In the genomic region with DNA sequence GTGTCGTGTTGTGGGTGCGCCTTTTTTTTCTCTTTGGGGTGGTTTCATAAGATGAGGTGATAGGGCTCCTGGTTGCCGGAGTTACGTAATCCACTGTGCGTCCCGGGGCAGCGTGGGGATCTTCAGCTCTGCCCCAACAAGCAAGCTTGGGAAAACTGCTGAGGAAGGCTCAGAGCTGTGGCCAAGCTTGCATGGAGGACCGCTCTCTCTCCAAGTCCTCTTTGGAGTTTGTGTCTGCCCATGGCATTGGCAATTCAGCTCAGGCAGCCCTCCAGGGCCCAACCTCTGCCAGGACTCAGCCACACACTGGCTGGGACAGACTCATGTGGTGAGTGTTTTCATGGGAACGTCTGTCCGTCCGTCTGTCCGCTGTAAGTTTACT, we compare ENCODE assay signal across 8 mouse cellular contexts.
A peak's percentile ranks its signal among the peaks of the same experiment; 100 is the strongest.
DNase-seq lines count a peak whose midpoint lies in the region; ATAC-seq and TF ChIP-seq lines count a peak whose summit lies in the region.

No protein-coding gene starts in this region.

- no peak overlapping the region for H3K4me2 ChIP-seq in lung, embryonic 16.5 days (ENCODE audit: low read depth, low read length)
- peak overlapping the region; percentile 32 for H3K4me2 ChIP-seq in neural tube, embryonic 15.5 days

- H3K9ac ChIP-seq in lung, embryonic 16.5 days (ENCODE audit: low read length) = peak overlapping the region; percentile 30; the same call in 1 of the 2 replicates
- no peak overlapping the region for H3K9ac ChIP-seq in neural tube, embryonic 15.5 days (replicated peaks)

- peaks cover 24% of the 10 kb centered on the region for H3K4me1 ChIP-seq in lung, embryonic 16.5 days (replicated peaks; ENCODE audit: control insufficient read depth, insufficient read depth, low read length)
- H3K4me1 ChIP-seq in lung, adult 2 months (ENCODE audit: control insufficient read depth, insufficient read depth, low read length) = peaks cover 30% of the 10 kb centered on the region
- peaks cover 56% of the 10 kb centered on the region for H3K4me1 ChIP-seq in neural tube, embryonic 15.5 days

- H3K9me3 ChIP-seq in lung, embryonic 16.5 days (ENCODE audit: control insufficient read depth, low read length) = no peaks in the 10 kb centered on the region
- H3K9me3 ChIP-seq in neural tube, embryonic 15.5 days (replicated peaks) = no peaks in the 10 kb centered on the region

- H3K27ac ChIP-seq in lung, embryonic 16.5 days (ENCODE audit: low read length) = 0 out of 2 replicates have a peak overlapping the region, but pooled peaks have one; percentile 8
- H3K27ac ChIP-seq in neural tube, embryonic 15.5 days (replicated peaks) = peak overlapping the region; percentile 83

- 63% methylated on average over 12 of the region's 12 CpGs for WGBS in lung, embryonic 16.5 days
- WGBS in lung, adult 2 months = 45% methylated on average over 12 of the region's 12 CpGs
- WGBS in neural tube, embryonic 15.5 days = 61% methylated on average over 12 of the region's 12 CpGs

- ATAC-seq in lung, embryonic 16.5 days (ENCODE audit: low read depth) = no peak
- peak; percentile 43 for ATAC-seq in neural tube, embryonic 15.5 days (ENCODE audit: low FRiP score)

- intact Hi-C loops in gastrocnemius, postnatal 36 days (cut with DNase I) = no loop called here

- no peak for TF ChIP-seq CTCF in lung, adult 2 months (IDR thresholded peaks at IDR 0.05; ENCODE audit: insufficient read depth, low read length)

- no peaks in the 10 kb centered on the region for H3K27me3 ChIP-seq in lung, embryonic 16.5 days (ENCODE audit: control insufficient read depth, insufficient read depth, low read depth, low read length)
- no peaks in the 10 kb centered on the region for H3K27me3 ChIP-seq in neural tube, embryonic 15.5 days (replicated peaks)

- no peak overlapping the region for H3K4me3 ChIP-seq in lung, embryonic 16.5 days (ENCODE audit: low read length)
- H3K4me3 ChIP-seq in lung, adult 2 months (replicated peaks; ENCODE audit: extremely low read depth, low read depth, low read length) = no peak overlapping the region
- peak overlapping the region; percentile 14 for H3K4me3 ChIP-seq in neural tube, embryonic 15.5 days (replicated peaks)

- 0 out of 2 replicates have a peak, but pooled peaks cover 5% of the 10 kb centered on the region for H3K36me3 ChIP-seq in lung, embryonic 16.5 days (ENCODE audit: control insufficient read depth, insufficient read depth, low read length)
- 0 out of 2 replicates have a peak, but pooled peaks cover 7% of the 10 kb centered on the region for H3K36me3 ChIP-seq in neural tube, embryonic 15.5 days

- no peak for TF ChIP-seq POLR2A in lung, adult 2 months (IDR thresholded peaks at IDR 0.05; ENCODE audit: borderline replicate concordance, extremely low read depth, low read depth, low read length)

- DNase-seq in adrenal gland, adult 8-10 months = peak; percentile 48
- DNase-seq in adrenal gland, postnatal 4 days (ENCODE audit: low spot score in 2 of 2) = no peak
- DNase-seq in lung, adult 2 months = no peak
- peak; percentile 65 to 71 for DNase-seq in gastrocnemius, postnatal 36 days
- no peak for DNase-seq in left cerebral cortex, adult 9 months (ENCODE audit: low spot score in 2 of 2)
- DNase-seq in thymus, postnatal 4 days = no peak

Comparison
In these comparisons a context has a peak if more than half of its experiments do, and no peak if none do; other contexts are left out.
1. DNase-seq: peak in adrenal gland, adult 8-10 months (single experiment) and gastrocnemius, postnatal 36 days (2 of 2); none in adrenal gland, postnatal 4 days (0 of 2), lung, adult 2 months (single experiment), left cerebral cortex, adult 9 months (0 of 2) and thymus, postnatal 4 days (single experiment).